Mouse (Mus musculus): ENCODE results near the gene Snf8.

DNA sequence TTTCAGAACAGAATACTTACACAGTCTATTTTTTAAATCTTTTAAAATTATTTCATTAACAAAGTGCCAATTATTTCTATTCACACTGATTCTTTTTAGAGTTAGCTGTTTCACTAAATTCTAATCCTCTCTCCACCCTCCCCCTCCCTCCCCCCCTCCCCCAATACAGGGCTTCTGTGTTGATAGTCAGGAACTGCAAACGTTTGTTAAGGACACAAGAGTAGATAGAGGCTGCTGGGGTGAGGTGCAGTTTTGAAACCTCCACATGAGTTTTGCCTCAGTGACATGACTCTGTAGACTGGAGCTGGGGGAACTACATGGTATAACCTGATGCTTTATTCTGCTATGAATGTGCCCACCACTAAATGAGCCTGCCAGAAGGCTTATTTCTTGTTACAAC, 25.9 kb upstream of the Snf8 start:
- TF ChIP-seq POLR2A (IDR thresholded peaks at IDR 0.05; ENCODE audit: control insufficient read depth, low read depth, low read length) (no peak), CTCF (IDR thresholded peaks at IDR 0.05; ENCODE audit: control insufficient read depth, insufficient read depth, insufficient replicate concordance, low read depth, low read length) (no peak)
